Mouse (Mus musculus) lung, adult 2 months (tissue): ENCODE measurements around the gene Sh2d6.

Source experiments
- CTCF ChIP-seq: fragments of 200-500 bp; IDR thresholded peaks from 2 replicates; pipeline ENCODE4 v1.5.1; 2011; ENCODE audit warnings: mild to moderate bottlenecking, low read length, control low read depth; ENCODE audit not compliant: insufficient read depth
- POLR2A ChIP-seq: fragments of 200-500 bp; IDR thresholded peaks from 2 replicates; pipeline ENCODE4 v1.6.1; 2011; ENCODE audit warnings: low read depth, mild to moderate bottlenecking, control low read depth, low read length, borderline replicate concordance; ENCODE audit errors: extremely low read depth

DNA sequence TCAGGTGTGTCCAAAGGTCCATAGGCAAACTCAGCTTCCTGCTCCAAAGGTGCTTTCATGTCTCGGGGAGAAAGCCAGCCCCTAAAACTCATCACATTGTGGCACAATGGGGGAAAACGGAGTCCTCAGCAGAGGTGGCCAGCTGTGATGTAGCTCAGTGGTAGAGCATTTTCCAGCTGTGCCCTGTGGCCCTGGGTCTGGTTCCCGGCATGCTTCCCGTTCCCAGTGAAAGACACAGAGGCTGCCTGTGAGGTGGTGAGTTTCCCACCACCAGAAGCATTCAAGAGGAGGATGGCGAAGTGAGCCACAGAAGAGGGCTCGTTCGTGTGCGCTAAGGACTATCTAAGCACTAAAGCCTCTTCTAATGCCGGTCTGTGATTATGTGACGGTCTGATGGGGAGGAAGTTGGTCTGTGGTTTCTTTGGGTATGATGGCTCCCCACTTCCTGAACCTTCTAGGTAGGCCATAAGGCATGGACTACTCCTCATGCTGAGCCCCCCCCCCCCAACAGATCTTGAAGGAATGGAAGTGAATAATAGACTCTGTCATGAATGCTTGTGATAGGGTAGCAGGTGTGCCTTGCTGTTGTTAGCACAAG is 29.1 kb upstream of the Sh2d6 start:
- TF ChIP-seq CTCF (no peak), POLR2A (no peak)
